Mouse (Mus musculus) myocyte (in vitro differentiated cells): ENCODE results near the gene S100a9. TPM values are rescaled to one million over a fixed set of nuclear protein-coding genes. Genes with fewer than 3 reads are reported as not detected.
A peak's percentile ranks its signal among the peaks of the same experiment; 100 is the strongest.

Experiments used
- H3K27me3 ChIP-seq: one replicate; pipeline ENCODE4 v1.6.1; 2011; ENCODE audit not compliant: control insufficient read depth, insufficient read depth, insufficient read length
- H3K36me3 ChIP-seq: one replicate; pipeline ENCODE4 v1.6.1; 2011; ENCODE audit not compliant: control insufficient read depth, insufficient read depth
- H3K4me2 ChIP-seq: one replicate; pipeline ENCODE4 v1.6.1; 2011; ENCODE audit warnings: low read depth, control low read depth
- H3K4me3 ChIP-seq: one replicate; pipeline ENCODE4 v1.5.1; 2011; ENCODE audit warnings: mild to moderate bottlenecking, control low read depth, moderate library complexity
- H3K79me2 ChIP-seq: one replicate; pipeline ENCODE4 v1.6.1; 2011; ENCODE audit not compliant: control insufficient read depth, insufficient read depth
- H3ac ChIP-seq: one replicate; pipeline ENCODE4 v1.6.1; 2011; ENCODE audit not compliant: control insufficient read depth, insufficient read length
- CEBPB ChIP-seq: IDR thresholded peaks from 2 replicates; pipeline ENCODE4 v1.6.1; 2011; ENCODE audit warnings: mild to moderate bottlenecking, moderate library complexity; ENCODE audit not compliant: poor library complexity, insufficient read depth, severe bottlenecking
- E2F4 ChIP-seq: IDR thresholded peaks from one replicate; pipeline ENCODE4 v1.6.1; 2011; ENCODE audit warnings: mild to moderate bottlenecking, control low read depth, moderate library complexity; ENCODE audit not compliant: insufficient read depth
- MAX ChIP-seq: IDR thresholded peaks from one replicate; pipeline ENCODE4 v1.6.1; 2011; ENCODE audit warnings: low read depth, mild to moderate bottlenecking, control low read depth
- MYOD1 ChIP-seq, 3 experiments: IDR thresholded peaks; one replicate each; pipeline ENCODE4 v1.6.1; 2011; ENCODE audit warnings: control low read depth in 2 of 3, low read depth in 2 of 3, mild to moderate bottlenecking in 2 of 3, moderate library complexity in 1 of 3; ENCODE audit not compliant: insufficient read length in 2 of 3, control insufficient read depth in 1 of 3
- MYOG ChIP-seq, 3 experiments: IDR thresholded peaks; one replicate each; pipeline ENCODE4 v1.6.1; 2011; ENCODE audit warnings: control low read depth in 2 of 3, low read depth in 2 of 3, mild to moderate bottlenecking in 2 of 3; ENCODE audit not compliant: insufficient read length in 2 of 3, control insufficient read depth in 1 of 3, insufficient read depth in 1 of 3
- POLR2A ChIP-seq: IDR thresholded peaks from one replicate; pipeline ENCODE4 v1.6.1; 2011; ENCODE audit warnings: low read depth, mild to moderate bottlenecking, control low read depth, moderate library complexity; ENCODE audit not compliant: insufficient read length
- POLR2AphosphoS2 ChIP-seq: IDR thresholded peaks from one replicate; pipeline ENCODE4 v1.6.1; 2011; ENCODE audit warnings: low read depth, control low read depth; ENCODE audit not compliant: insufficient read length
- REST ChIP-seq: IDR thresholded peaks from one replicate; pipeline ENCODE4 v1.6.1; 2011; ENCODE audit warnings: mild to moderate bottlenecking, control low read depth, moderate library complexity; ENCODE audit not compliant: insufficient read depth, insufficient read length
- SRF ChIP-seq: IDR thresholded peaks from one replicate; pipeline ENCODE4 v1.6.1; 2011; ENCODE audit warnings: low read depth; ENCODE audit not compliant: control insufficient read depth, insufficient read length
- TCF12 ChIP-seq: IDR thresholded peaks from one replicate; pipeline ENCODE4 v1.6.1; 2011; ENCODE audit warnings: mild to moderate bottlenecking, control low read depth; ENCODE audit not compliant: poor library complexity, insufficient read depth, severe bottlenecking
- TCF3 ChIP-seq: IDR thresholded peaks from one replicate; pipeline ENCODE4 v1.6.1; 2011; ENCODE audit warnings: low read depth, control low read depth; ENCODE audit not compliant: insufficient read length
- USF1 ChIP-seq: IDR thresholded peaks from one replicate; pipeline ENCODE4 v1.6.1; 2011; ENCODE audit warnings: low read depth, mild to moderate bottlenecking, control low read depth, moderate library complexity
- polyA plus RNA-seq: library from polyadenylated mRNA; unstranded; fragments of >200 nt; fragmentation: generic; extraction: Trizol; gene quantifications from one replicate; pipeline ENCODE4 v1.2.1, GENCODE M21; 2012; ENCODE audit warnings: missing spikeins

S100a9 gene
- polyA plus RNA-seq, 1 experiment, result not detected

DNA sequence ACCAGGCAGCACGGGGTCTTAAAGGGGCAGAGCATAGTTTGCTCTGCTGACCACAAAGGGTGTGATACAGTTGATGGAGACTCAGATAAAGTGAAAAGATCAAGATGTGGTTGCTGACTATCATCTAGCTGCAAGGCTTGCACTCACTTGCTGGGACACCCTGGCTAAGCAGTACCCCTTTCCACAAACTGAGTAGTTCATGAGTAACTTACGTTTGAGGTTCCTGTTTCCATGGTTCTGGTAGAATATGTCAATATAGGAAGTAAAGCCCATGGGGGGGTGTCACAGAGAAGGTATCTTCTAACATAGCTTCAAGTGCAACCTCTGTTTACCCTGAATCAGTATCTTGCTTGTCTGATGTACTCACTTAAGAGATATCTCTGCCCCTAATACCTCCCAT lies 2.0 kb downstream of the S100a9 start:
- H3K27me3 ChIP-seq, result peaks cover 28% of the 10 kb centered on the region
- H3K79me2 ChIP-seq, result no peaks in the 10 kb centered on the region
- no peaks in the 10 kb centered on the region for H3K36me3 ChIP-seq
- no peak overlapping the region for H3ac ChIP-seq
- no peak overlapping the region for H3K4me3 ChIP-seq
- no peak for TF ChIP-seq TCF12
- TF ChIP-seq POLR2AphosphoS2, result no peak
- TF ChIP-seq REST, result no peak
- no peak overlapping the region for H3K4me2 ChIP-seq

- H3K27me3 ChIP-seq, result peaks cover 24% of the 10 kb centered on the region
- no peak overlapping the region for H3K4me2 ChIP-seq
- H3K79me2 ChIP-seq, result no peaks in the 10 kb centered on the region
- no peak overlapping the region for H3K4me3 ChIP-seq
- TF ChIP-seq REST (no peak), MAX (no peak), MYOG (IDR thresholded peaks at IDR 0.05; ENCODE audit: control insufficient read depth in 1 of 3, insufficient read depth in 1 of 3, insufficient read length in 2 of 3, low read depth in 2 of 3) (no peak), TCF12 (no peak), POLR2A (no peak), USF1 (no peak), POLR2AphosphoS2 (no peak), CEBPB (no peak), MYOD1 (IDR thresholded peaks at IDR 0.05; ENCODE audit: control insufficient read depth in 1 of 3, insufficient read length in 2 of 3, low read depth in 2 of 3) (no peak), E2F4 (no peak), SRF (no peak), TCF3 (no peak)
- no peak overlapping the region for H3ac ChIP-seq
- H3K36me3 ChIP-seq, result no peaks in the 10 kb centered on the region
These were observed 8.7 kb downstream of the S100a9 start for GRCm38 (mm10) chr3:90686835-90687234.

DNA sequence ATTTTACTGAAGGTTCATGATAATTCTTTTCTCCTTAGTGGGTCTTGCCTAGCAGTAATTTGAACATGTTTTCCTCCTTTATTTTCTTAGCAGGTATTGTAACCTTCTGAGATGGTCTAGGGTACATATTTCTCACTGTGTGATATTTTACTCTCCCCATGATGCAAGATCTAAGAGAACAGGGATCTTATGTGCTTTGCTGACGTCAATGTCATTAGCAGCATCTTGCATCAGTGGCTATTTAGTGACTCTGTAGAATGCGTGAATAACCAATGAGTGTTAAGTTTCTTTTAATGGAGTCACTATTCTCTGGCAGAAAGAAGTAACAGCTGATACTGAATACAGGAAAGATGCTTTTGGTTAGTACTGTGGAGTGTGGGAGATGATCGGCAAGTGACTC lies 11.6 kb downstream of the S100a9 start:
- TF ChIP-seq TCF12 (no peak), CEBPB (peak; percentile 73; the same call in 1 of the 2 replicates)
- H3K79me2 ChIP-seq, result no peaks in the 10 kb centered on the region

GRCm38 (mm10) chr3:90678656-90679055 lies 16.9 kb downstream of the S100a9 start:
- no peak overlapping the region for H3K4me3 ChIP-seq
- H3ac ChIP-seq, result no peak overlapping the region
- peaks cover 26% of the 10 kb centered on the region for H3K27me3 ChIP-seq
- H3K4me2 ChIP-seq, result no peak overlapping the region
- no peaks in the 10 kb centered on the region for H3K79me2 ChIP-seq
- H3K36me3 ChIP-seq, result no peaks in the 10 kb centered on the region
- TF ChIP-seq CEBPB (no peak), MYOG (IDR thresholded peaks at IDR 0.05; ENCODE audit: control insufficient read depth in 1 of 3, insufficient read depth in 1 of 3, insufficient read length in 2 of 3, low read depth in 2 of 3) (no peak), E2F4 (no peak), POLR2AphosphoS2 (no peak), POLR2A (no peak), TCF3 (no peak), REST (no peak), SRF (no peak), TCF12 (no peak), USF1 (no peak), MAX (no peak), MYOD1 (IDR thresholded peaks at IDR 0.05; ENCODE audit: control insufficient read depth in 1 of 3, insufficient read length in 2 of 3, low read depth in 2 of 3) (no peak)

More for the DNA sequence above, 11.6 kb downstream of the S100a9 start:
- no peak overlapping the region for H3K4me2 ChIP-seq
- peaks cover 9% of the 10 kb centered on the region for H3K27me3 ChIP-seq
- H3K36me3 ChIP-seq, result no peaks in the 10 kb centered on the region
- H3ac ChIP-seq, result no peak overlapping the region
- H3K4me3 ChIP-seq, result no peak overlapping the region

DNA sequence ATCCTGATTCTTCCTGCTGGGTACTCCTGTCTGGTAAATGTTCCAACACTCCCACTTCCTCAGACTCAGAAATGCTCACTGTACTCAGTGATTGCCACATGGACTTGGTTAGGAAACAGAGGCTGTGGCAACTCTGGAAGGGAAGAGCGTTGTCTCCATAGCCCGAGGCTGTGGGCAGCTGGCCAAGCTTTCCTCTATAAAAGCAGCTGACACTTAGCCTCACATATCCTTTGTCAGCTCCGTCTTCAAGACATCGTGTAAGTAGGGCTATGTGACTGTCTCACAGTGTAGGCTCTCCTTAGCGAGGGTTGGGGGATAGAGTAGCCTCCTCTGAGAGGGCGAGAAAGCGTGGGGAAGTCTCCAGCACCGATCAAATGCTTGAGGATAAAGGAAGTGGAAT lies 26.7 kb downstream of the S100a9 start, which contains the start of gene S100a8:
Gene S100a8, plus strand, starts transcription at position 133 of the 400 bp plus-strand sequence.
- H3K4me3 ChIP-seq, result no peak within 1 kb of the TSS
- H3K79me2 ChIP-seq, result no peaks in the 10 kb centered on the region
- no peak within 1 kb of the TSS for H3ac ChIP-seq
- TF ChIP-seq REST (no peak), USF1 (no peak), POLR2AphosphoS2 (no peak), SRF (no peak), TCF3 (no peak), MYOG (IDR thresholded peaks at IDR 0.05; ENCODE audit: control insufficient read depth in 1 of 3, insufficient read depth in 1 of 3, insufficient read length in 2 of 3, low read depth in 2 of 3) (no peak), MYOD1 (IDR thresholded peaks at IDR 0.05; ENCODE audit: control insufficient read depth in 1 of 3, insufficient read length in 2 of 3, low read depth in 2 of 3) (no peak), E2F4 (no peak), MAX (no peak), CEBPB (no peak), TCF12 (no peak), POLR2A (no peak)
- H3K4me2 ChIP-seq, result no peak within 1 kb of the TSS
- no peaks in the 10 kb centered on the region for H3K27me3 ChIP-seq
- no peaks in the 10 kb centered on the region for H3K36me3 ChIP-seq
